Mouse (Mus musculus): ENCODE data around the gene Slc16a14. TPM values are rescaled to one million over a fixed set of nuclear protein-coding genes. Genes with fewer than 3 reads are reported as not detected.

Slc16a14 gene
- polyA plus RNA-seq, 1 experiment from 2014 or later, result 8.3 TPM

DNA sequence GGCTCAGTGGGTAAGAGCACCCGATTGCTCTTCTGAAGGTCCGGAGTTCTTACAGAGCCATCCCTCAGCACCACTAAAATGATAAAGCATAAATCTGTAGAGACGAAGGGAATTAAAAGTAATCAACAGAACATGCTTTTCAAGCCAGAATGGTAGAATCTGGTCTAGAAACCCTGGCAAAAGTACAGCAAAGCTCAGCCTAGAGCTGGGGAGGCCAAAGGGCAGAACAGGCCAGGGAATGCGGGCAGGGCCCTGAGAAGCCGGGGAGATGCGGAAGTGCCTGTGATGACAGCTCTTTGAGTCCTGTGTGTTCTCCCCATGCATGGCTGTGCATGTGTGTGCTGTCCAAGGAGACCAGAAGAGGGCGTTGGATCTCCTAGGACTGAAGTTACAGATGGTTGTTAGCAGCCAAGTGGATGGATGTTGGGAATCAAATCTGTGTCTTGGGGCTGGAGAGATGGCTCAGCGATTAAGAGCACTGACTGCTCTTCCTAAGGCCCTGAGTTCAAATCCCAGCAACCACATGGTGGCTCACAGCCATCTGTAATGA lies 55.3 kb downstream of the Slc16a14 start:
- whole genome bisulfite sequencing, result 95% methylated on average over 8 of the region's 8 CpGs
- Histone ChIP-seq H3K9me3 (replicated peaks) (no peaks in the 10 kb centered on the region), H3K36me3 (no peaks in the 10 kb centered on the region), H3K4me3 (no peak overlapping the region), H3K4me2 (replicated peaks) (no peak overlapping the region), H3K27ac (no peak overlapping the region), H3K4me1 (no peaks in the 10 kb centered on the region), H3K9ac (no peak overlapping the region), H3K27me3 (no peaks in the 10 kb centered on the region)
- ATAC-seq (ENCODE audit: low FRiP score), result no peak

- Histone ChIP-seq H3K4me3 (no peak overlapping the region), H3K4me1 (no peaks in the 10 kb centered on the region), H3K9ac (no peak overlapping the region), H3K9me3 (replicated peaks) (no peaks in the 10 kb centered on the region), H3K27ac (no peak overlapping the region), H3K36me3 (no peaks in the 10 kb centered on the region), H3K27me3 (no peaks in the 10 kb centered on the region), H3K4me2 (replicated peaks) (no peak overlapping the region)
- WGBS, result 71% methylated on average over 2 of the region's 2 CpGs
- ATAC-seq (ENCODE audit: low FRiP score), result no peak
These were observed 57.3 kb downstream of the Slc16a14 start for GRCm38 (mm10) chr1:84877590-84877989.

DNA sequence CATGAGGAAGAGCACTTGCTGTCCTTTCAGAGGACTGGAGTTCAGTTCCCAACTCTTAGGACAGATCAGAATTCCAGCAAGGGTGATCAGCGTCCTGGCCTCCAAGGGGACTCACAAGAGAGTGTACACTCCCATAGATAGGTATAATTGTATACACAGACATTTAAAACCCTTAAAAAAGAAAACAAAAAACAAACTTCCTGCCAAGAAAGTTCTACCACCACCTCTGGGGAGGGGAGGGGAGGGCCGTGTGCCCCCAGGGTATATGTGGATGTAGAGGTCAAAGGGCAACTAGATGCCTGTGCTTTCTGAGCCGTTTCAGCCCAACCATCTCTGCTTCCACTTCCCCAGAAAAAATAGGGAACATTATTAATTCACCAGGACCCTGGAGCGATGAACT lies 62.0 kb downstream of the Slc16a14 start:
- H3K9ac ChIP-seq, result no peak overlapping the region
- no peaks in the 10 kb centered on the region for H3K9me3 ChIP-seq (replicated peaks)
- no peak overlapping the region for H3K27ac ChIP-seq
- no peaks in the 10 kb centered on the region for H3K27me3 ChIP-seq
- no peaks in the 10 kb centered on the region for H3K36me3 ChIP-seq
- H3K4me1 ChIP-seq, result no peaks in the 10 kb centered on the region
- H3K4me2 ChIP-seq (replicated peaks), result no peak overlapping the region
- WGBS, result 70% methylated on average over 4 of the region's 4 CpGs
- ATAC-seq (ENCODE audit: low FRiP score), result no peak
- H3K4me3 ChIP-seq, result no peak overlapping the region

DNA sequence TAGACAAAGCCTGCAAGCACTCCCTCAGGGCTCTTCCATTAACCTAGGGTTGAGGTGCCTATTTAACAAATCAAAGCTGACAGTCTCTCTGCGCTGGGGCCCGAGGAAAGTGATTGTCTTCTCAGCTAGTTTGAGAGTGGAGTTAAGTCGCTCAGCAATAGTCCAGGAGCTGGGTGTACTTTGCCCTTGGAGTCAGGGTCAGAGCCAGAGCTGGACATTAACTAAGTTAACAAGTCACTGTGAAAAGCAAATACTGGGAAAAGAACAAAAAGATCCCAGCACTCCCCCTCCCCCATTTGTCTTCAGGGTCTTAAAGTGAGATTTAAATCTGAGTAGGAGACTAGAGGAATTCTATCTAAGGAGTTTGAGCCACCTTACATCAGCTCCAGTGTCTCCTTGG lies 62.8 kb downstream of the Slc16a14 start:
- H3K4me3 ChIP-seq, result no peak overlapping the region
- WGBS, result 15% methylated on average over 3 of the region's 3 CpGs
- H3K9me3 ChIP-seq (replicated peaks), result no peaks in the 10 kb centered on the region
- no peak overlapping the region for H3K4me2 ChIP-seq (replicated peaks)
- H3K36me3 ChIP-seq, result no peaks in the 10 kb centered on the region
- H3K4me1 ChIP-seq, result no peaks in the 10 kb centered on the region
- no peak overlapping the region for H3K9ac ChIP-seq
- ATAC-seq (ENCODE audit: low FRiP score), result no peak
- H3K27me3 ChIP-seq, result no peaks in the 10 kb centered on the region
- no peak overlapping the region for H3K27ac ChIP-seq

- WGBS, result 69% methylated on average over 5 of the region's 6 CpGs
- no peak overlapping the region for H3K27ac ChIP-seq
- H3K9ac ChIP-seq, result no peak overlapping the region
- no peak for ATAC-seq (ENCODE audit: low FRiP score)
- no peaks in the 10 kb centered on the region for H3K9me3 ChIP-seq (replicated peaks)
- no peaks in the 10 kb centered on the region for H3K27me3 ChIP-seq
- H3K4me1 ChIP-seq, result no peaks in the 10 kb centered on the region
- no peak overlapping the region for H3K4me3 ChIP-seq
- H3K36me3 ChIP-seq, result no peaks in the 10 kb centered on the region
- no peak overlapping the region for H3K4me2 ChIP-seq (replicated peaks)
These were observed 63.8 kb downstream of the Slc16a14 start for GRCm38 (mm10) chr1:84871131-84871530.

- 61% methylated on average over 7 of the region's 7 CpGs for WGBS
- no peak overlapping the region for H3K27ac ChIP-seq
- no peak for ATAC-seq (ENCODE audit: low FRiP score)
These were observed 65.4 kb downstream of the Slc16a14 start for GRCm38 (mm10) chr1:84869498-84869897.

DNA sequence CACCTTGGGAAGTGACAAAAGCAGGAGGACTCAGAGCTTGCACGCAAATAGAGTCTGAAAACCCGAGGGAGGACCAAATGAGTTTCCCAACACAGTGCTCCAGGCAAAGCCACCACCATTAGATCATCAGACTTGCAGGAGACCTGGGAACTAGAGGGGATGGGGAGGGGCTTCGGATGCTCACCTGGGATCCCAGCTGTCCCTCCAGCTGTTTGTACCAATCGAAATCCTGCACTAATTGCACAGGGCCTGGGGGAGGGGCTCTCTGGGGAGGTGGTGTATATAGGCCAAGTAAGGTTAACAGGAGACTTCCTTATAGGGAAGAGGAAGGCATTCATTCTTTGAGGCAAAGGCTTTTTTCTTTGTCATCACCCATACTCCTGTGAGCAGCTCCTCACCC lies 66.1 kb downstream of the Slc16a14 start:
- 69% methylated on average over 4 of the region's 4 CpGs for WGBS
- no peaks in the 10 kb centered on the region for H3K27me3 ChIP-seq
- no peak for ATAC-seq (ENCODE audit: low FRiP score)
- H3K36me3 ChIP-seq, result no peaks in the 10 kb centered on the region
- H3K4me1 ChIP-seq, result no peaks in the 10 kb centered on the region
- no peak overlapping the region for H3K4me3 ChIP-seq
- H3K9ac ChIP-seq, result no peak overlapping the region
- no peaks in the 10 kb centered on the region for H3K9me3 ChIP-seq (replicated peaks)
- no peak overlapping the region for H3K27ac ChIP-seq
- H3K4me2 ChIP-seq (replicated peaks), result no peak overlapping the region

More at GRCm38 (mm10) chr1:84869498-84869897, 65.4 kb downstream of the Slc16a14 start:
- H3K9me3 ChIP-seq (replicated peaks), result no peaks in the 10 kb centered on the region
- no peaks in the 10 kb centered on the region for H3K27me3 ChIP-seq
- no peak overlapping the region for H3K9ac ChIP-seq
- no peak overlapping the region for H3K4me3 ChIP-seq
- H3K4me1 ChIP-seq, result no peaks in the 10 kb centered on the region
- H3K4me2 ChIP-seq (replicated peaks), result no peak overlapping the region
- H3K36me3 ChIP-seq, result no peaks in the 10 kb centered on the region

- no peak for ATAC-seq (ENCODE audit: low FRiP score)
- no peaks in the 10 kb centered on the region for H3K36me3 ChIP-seq
- no peak overlapping the region for H3K4me2 ChIP-seq (replicated peaks)
- no peaks in the 10 kb centered on the region for H3K9me3 ChIP-seq (replicated peaks)
- no peaks in the 10 kb centered on the region for H3K27me3 ChIP-seq
- no peak overlapping the region for H3K27ac ChIP-seq
- H3K4me3 ChIP-seq, result no peak overlapping the region
- no peak overlapping the region for H3K9ac ChIP-seq
- no peaks in the 10 kb centered on the region for H3K4me1 ChIP-seq
These were observed 66.6 kb downstream of the Slc16a14 start for GRCm38 (mm10) chr1:84868311-84868710.

DNA sequence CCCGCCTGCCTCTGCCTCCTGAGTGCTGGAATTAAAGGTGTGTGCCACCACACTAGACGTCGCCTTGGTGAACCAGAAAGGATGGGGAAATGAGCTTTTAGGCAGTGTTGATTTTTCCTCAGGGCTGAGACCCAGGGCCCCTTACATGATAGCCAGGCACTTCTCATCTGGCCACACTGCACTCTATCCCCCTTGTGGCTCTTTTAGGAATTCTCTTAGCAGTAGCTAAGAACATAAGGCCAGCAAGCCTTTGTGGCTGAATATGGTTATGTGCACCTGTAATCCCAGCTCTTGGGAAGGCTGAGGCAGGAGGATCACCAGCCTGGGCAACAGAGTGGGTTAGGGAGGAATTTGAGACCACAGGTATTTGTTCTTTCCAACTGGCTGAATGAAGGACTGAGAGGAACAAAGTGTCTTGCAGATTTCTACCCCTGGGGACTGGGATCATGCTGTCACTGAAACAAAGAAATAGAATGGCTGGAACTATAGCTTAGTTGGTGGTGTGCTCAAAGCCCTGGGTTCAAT lies 68.2 kb downstream of the Slc16a14 start:
- Histone ChIP-seq H3K27ac (no peak overlapping the region), H3K36me3 (no peaks in the 10 kb centered on the region), H3K9me3 (replicated peaks) (no peaks in the 10 kb centered on the region), H3K4me2 (replicated peaks) (no peak overlapping the region), H3K4me3 (no peak overlapping the region), H3K27me3 (no peaks in the 10 kb centered on the region), H3K4me1 (no peaks in the 10 kb centered on the region), H3K9ac (no peak overlapping the region)
- 91% methylated on average over 3 of the region's 3 CpGs for WGBS
- ATAC-seq (ENCODE audit: low FRiP score), result no peak

GRCm38 (mm10) chr1:84866231-84866630 lies 68.7 kb downstream of the Slc16a14 start:
- no peak for ATAC-seq (ENCODE audit: low FRiP score)
- no peak overlapping the region for H3K4me2 ChIP-seq (replicated peaks)
- H3K9ac ChIP-seq, result no peak overlapping the region
- 86% methylated on average over 6 of the region's 6 CpGs for WGBS
- no peaks in the 10 kb centered on the region for H3K4me1 ChIP-seq
- no peaks in the 10 kb centered on the region for H3K36me3 ChIP-seq
- H3K9me3 ChIP-seq (replicated peaks), result no peaks in the 10 kb centered on the region
- H3K27me3 ChIP-seq, result no peaks in the 10 kb centered on the region
- H3K27ac ChIP-seq, result no peak overlapping the region
- H3K4me3 ChIP-seq, result no peak overlapping the region

DNA sequence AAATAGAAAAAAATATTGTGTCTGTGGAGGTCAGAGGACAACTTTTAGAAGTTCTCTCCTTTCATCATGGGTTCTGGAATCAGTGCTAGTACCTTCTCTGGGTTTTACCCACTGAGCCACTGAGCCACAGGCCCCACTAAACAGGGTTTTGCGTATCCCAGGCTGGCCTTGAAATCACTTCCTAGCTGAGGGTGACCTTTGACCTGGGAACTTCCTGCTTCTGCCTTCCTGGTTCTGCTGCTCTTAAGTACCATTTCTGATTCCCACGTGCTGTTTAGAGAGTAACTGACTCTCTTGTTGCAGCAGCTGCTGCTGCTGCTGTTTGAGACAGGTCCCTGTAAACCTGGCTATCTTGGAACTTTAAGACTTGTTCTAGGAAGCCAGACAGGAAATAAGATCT lies 70.3 kb downstream of the Slc16a14 start:
- no peak overlapping the region for H3K27ac ChIP-seq
- H3K4me1 ChIP-seq, result no peaks in the 10 kb centered on the region
- no peak overlapping the region for H3K4me3 ChIP-seq
- no peaks in the 10 kb centered on the region for H3K36me3 ChIP-seq
- H3K9ac ChIP-seq, result no peak overlapping the region
- ATAC-seq (ENCODE audit: low FRiP score), result no peak
- no peaks in the 10 kb centered on the region for H3K27me3 ChIP-seq
- 58% methylated on average over 2 of the region's 2 CpGs for WGBS
- no peak overlapping the region for H3K4me2 ChIP-seq (replicated peaks)
- no peaks in the 10 kb centered on the region for H3K9me3 ChIP-seq (replicated peaks)

GRCm38 (mm10) chr1:84861255-84861630 lies 73.7 kb downstream of the Slc16a14 start:
- H3K27me3 ChIP-seq, result no peaks in the 10 kb centered on the region
- WGBS, result 82% methylated on average over 1 of the region's 1 CpGs
- H3K27ac ChIP-seq, result no peak overlapping the region
- H3K4me1 ChIP-seq, result no peaks in the 10 kb centered on the region
- H3K9me3 ChIP-seq (replicated peaks), result no peaks in the 10 kb centered on the region
- no peaks in the 10 kb centered on the region for H3K36me3 ChIP-seq
- no peak overlapping the region for H3K4me2 ChIP-seq (replicated peaks)
- ATAC-seq (ENCODE audit: low FRiP score), result no peak
- H3K9ac ChIP-seq, result no peak overlapping the region
- H3K4me3 ChIP-seq, result no peak overlapping the region

DNA sequence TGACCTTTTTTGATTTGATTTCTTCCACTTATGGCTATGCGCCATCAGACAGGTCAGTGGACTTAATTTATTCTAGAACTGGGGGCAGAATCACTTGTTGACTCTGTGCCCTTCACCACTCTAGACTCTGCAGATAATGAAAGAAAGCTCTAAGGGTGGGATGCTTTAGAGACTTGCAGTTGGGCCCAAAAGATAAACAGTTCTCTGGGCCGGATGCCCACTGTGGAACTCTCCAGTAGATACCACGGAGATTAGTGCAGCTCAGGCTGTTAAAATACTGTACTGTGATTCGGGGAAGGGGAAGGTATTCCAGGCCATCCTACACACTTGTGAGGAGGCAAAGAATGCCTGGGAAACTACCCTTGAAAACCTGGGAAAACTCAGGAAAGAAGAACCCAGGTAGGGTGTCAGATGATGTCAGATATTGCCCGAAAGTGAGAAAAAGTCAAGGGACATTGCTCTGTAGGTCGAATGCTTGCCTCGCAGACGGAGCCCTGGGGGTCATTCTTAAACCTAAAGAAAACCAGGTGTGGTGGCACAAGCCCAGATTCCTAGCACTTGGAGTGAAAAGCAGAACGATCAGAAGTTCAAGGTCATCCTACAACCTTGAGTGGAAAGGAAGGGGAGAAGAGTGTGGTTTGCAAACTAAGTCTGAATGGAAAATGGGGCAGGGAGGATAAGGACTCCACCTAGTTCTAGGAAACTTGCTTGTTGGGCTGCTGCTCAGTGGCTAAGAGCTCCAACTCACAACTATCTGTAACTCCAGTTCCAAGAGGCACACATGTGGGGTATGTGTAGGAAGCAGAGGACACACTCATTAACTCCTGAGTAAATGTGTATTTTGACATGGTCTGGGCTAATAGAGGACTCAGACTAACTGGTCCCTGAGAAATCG lies 74.3 kb downstream of the Slc16a14 start:
- Histone ChIP-seq H3K4me2 (replicated peaks) (no peak overlapping the region), H3K9me3 (replicated peaks) (no peaks in the 10 kb centered on the region), H3K4me3 (no peak overlapping the region), H3K4me1 (no peaks in the 10 kb centered on the region), H3K27me3 (no peaks in the 10 kb centered on the region), H3K36me3 (no peaks in the 10 kb centered on the region), H3K27ac (no peak overlapping the region), H3K9ac (no peak overlapping the region)
- 81% methylated on average over 10 of the region's 10 CpGs for WGBS
- ATAC-seq (ENCODE audit: low FRiP score), result no peak
